8 mouse cellular contexts compared by ENCODE assay signal in genomic region chr14:116206977-116207376, GRCm38 (mm10).
DNase-seq lines count a peak whose midpoint lies in the region; ATAC-seq and TF ChIP-seq lines count a peak whose summit lies in the region.

No protein-coding gene starts in this region.

- H3K9ac ChIP-seq in forebrain, embryonic 11.5 days (ENCODE audit: low read length) = no peak overlapping the region
- H3K9ac ChIP-seq in forebrain, embryonic 15.5 days (replicated peaks) = no peak overlapping the region
- no peak overlapping the region for H3K9ac ChIP-seq in neural tube, embryonic 15.5 days (replicated peaks)

- no peak overlapping the region for H3K27ac ChIP-seq in forebrain, embryonic 11.5 days (ENCODE audit: low read depth, low read length)
- no peak overlapping the region for H3K27ac ChIP-seq in forebrain, embryonic 15.5 days (replicated peaks)
- no peak overlapping the region for H3K27ac ChIP-seq in neural tube, embryonic 15.5 days (replicated peaks)
- no peak overlapping the region for H3K27ac ChIP-seq in cortical plate, adult 2 months (ENCODE audit: insufficient read depth, low read length)

- H3K4me1 ChIP-seq in forebrain, embryonic 11.5 days (replicated peaks; ENCODE audit: control insufficient read depth, insufficient read depth, low read length) = no peaks in the 10 kb centered on the region
- no peaks in the 10 kb centered on the region for H3K4me1 ChIP-seq in forebrain, embryonic 15.5 days
- no peaks in the 10 kb centered on the region for H3K4me1 ChIP-seq in neural tube, embryonic 15.5 days
- no peaks in the 10 kb centered on the region for H3K4me1 ChIP-seq in cortical plate, adult 2 months (ENCODE audit: control insufficient read depth, insufficient read depth, low read length)

- no peaks in the 10 kb centered on the region for H3K27me3 ChIP-seq in forebrain, embryonic 11.5 days (ENCODE audit: control insufficient read depth, insufficient read depth, low read length)
- no peaks in the 10 kb centered on the region for H3K27me3 ChIP-seq in forebrain, embryonic 15.5 days
- no peaks in the 10 kb centered on the region for H3K27me3 ChIP-seq in neural tube, embryonic 15.5 days (replicated peaks)

- TF ChIP-seq CTCF in cortical plate, adult 2 months (IDR thresholded peaks at IDR 0.05; ENCODE audit: extremely low read depth, insufficient read depth, low read length) = peak; percentile 51

- no peaks in the 10 kb centered on the region for H3K9me3 ChIP-seq in forebrain, embryonic 11.5 days (ENCODE audit: control insufficient read depth, low read length)
- no peaks in the 10 kb centered on the region for H3K9me3 ChIP-seq in forebrain, embryonic 15.5 days
- H3K9me3 ChIP-seq in neural tube, embryonic 15.5 days (replicated peaks) = no peaks in the 10 kb centered on the region

- H3K36me3 ChIP-seq in forebrain, embryonic 11.5 days (ENCODE audit: control insufficient read depth, insufficient read depth, low read length) = no peaks in the 10 kb centered on the region
- no peaks in the 10 kb centered on the region for H3K36me3 ChIP-seq in forebrain, embryonic 15.5 days
- H3K36me3 ChIP-seq in neural tube, embryonic 15.5 days = no peaks in the 10 kb centered on the region

- ATAC-seq in forebrain, embryonic 11.5 days (replicated peaks; ENCODE audit: low FRiP score) = peak; percentile 74
- no peak for ATAC-seq in forebrain, embryonic 15.5 days (replicated peaks)
- ATAC-seq in neural tube, embryonic 15.5 days (ENCODE audit: low FRiP score) = no peak

- H3K4me3 ChIP-seq in forebrain, embryonic 11.5 days (ENCODE audit: low read depth, low read length) = no peak overlapping the region
- H3K4me3 ChIP-seq in forebrain, embryonic 15.5 days = no peak overlapping the region
- no peak overlapping the region for H3K4me3 ChIP-seq in neural tube, embryonic 15.5 days (replicated peaks)
- no peak overlapping the region for H3K4me3 ChIP-seq in cortical plate, adult 2 months (ENCODE audit: insufficient read depth, low read length)

- no peak for TF ChIP-seq POLR2A in cortical plate, adult 2 months (IDR thresholded peaks at IDR 0.05; ENCODE audit: extremely low read depth, insufficient read depth, low read length)

- H3K4me2 ChIP-seq in forebrain, embryonic 11.5 days (ENCODE audit: low read depth, low read length, severe bottlenecking) = no peak overlapping the region
- H3K4me2 ChIP-seq in forebrain, embryonic 15.5 days (replicated peaks) = no peak overlapping the region
- H3K4me2 ChIP-seq in neural tube, embryonic 15.5 days = no peak overlapping the region

- DNase-seq in forebrain, embryonic 11.5 days (ENCODE audit: low spot score) = peak; percentile 69
- DNase-seq in neural tube, embryonic 10.5 days (ENCODE audit: extremely low spot score, low spot score) = peak; percentile 49
- peak; percentile 61 for DNase-seq in kidney, postnatal 10 days
- peak; percentile 4 for DNase-seq in retina, adult 2 months (ENCODE audit: low read depth, low spot score)
- no peak for DNase-seq in cerebellum, postnatal 36 days

- 25% methylated on average over 6 of the region's 6 CpGs for WGBS in forebrain, embryonic 11.5 days
- 24% methylated on average over 6 of the region's 6 CpGs for WGBS in forebrain, embryonic 15.5 days
- 24% methylated on average over 6 of the region's 6 CpGs for WGBS in neural tube, embryonic 15.5 days

Comparison
In these comparisons a context has a peak if more than half of its experiments do, and no peak if none do; other contexts are left out.
1. DNase-seq: peak in forebrain, embryonic 11.5 days (single experiment), neural tube, embryonic 10.5 days (single experiment), kidney, postnatal 10 days (single experiment) and retina, adult 2 months (single experiment); none in cerebellum, postnatal 36 days (0 of 2).